Mouse (Mus musculus) G1E-ER4 (cell line): Measurements from ENCODE around the gene Capn11. TPM values are rescaled to one million over a fixed set of nuclear protein-coding genes. Genes with fewer than 3 reads are reported as not detected.

Experiments used
- GATA1 ChIP-seq: IDR thresholded peaks from one replicate; pipeline ENCODE4 v1.8.0; 2012; ENCODE audit warnings: low read length, inconsistent platforms
- polyA plus RNA-seq: library from polyadenylated mRNA; stranded (reverse); fragments of >175 nt; gene quantifications from 2 replicates; pipeline ENCODE4 v1.2.3, GENCODE M21; 2012

The Capn11 gene
- polyA plus RNA-seq, 1 experiment: not detected

- no peak for TF ChIP-seq GATA1
Measured at GRCm38 (mm10) chr17:45584939-45585678, 74.0 kb downstream of the Capn11 start.

- TF ChIP-seq GATA1: no peak
Measured at GRCm38 (mm10) chr17:45584096-45584896, 74.8 kb downstream of the Capn11 start.

GRCm38 (mm10) chr17:45582715-45583355 lies 76.3 kb downstream of the Capn11 start:
- no peak for TF ChIP-seq GATA1

GRCm38 (mm10) chr17:45582188-45582587 lies 76.9 kb downstream of the Capn11 start:
- peak; percentile 25 for TF ChIP-seq GATA1

- TF ChIP-seq GATA1: no peak
Measured at GRCm38 (mm10) chr17:45581567-45581983, 77.5 kb downstream of the Capn11 start.

GRCm38 (mm10) chr17:45580958-45581477 lies 78.1 kb downstream of the Capn11 start:
- TF ChIP-seq GATA1: no peak

Other genes starting within 250 kb of the Capn11 start
- 4.4 and 5.0 TPM in 2 replicates for gene Cdc5l, start 225.6 kb downstream of the Capn11 start, polyA plus RNA-seq
- not detected in 2 replicates for gene Spats1, start 183.9 kb downstream of the Capn11 start, polyA plus RNA-seq
- 37.7 and 45.9 TPM in 2 replicates for gene Aars2, start 152.5 kb downstream of the Capn11 start, polyA plus RNA-seq
- not detected in 2 replicates for gene Tcte1, start 135.9 kb downstream of the Capn11 start, polyA plus RNA-seq
- gene Tmem151b, start 109.6 kb downstream of the Capn11 start, polyA plus RNA-seq: not detected in 2 replicates
- gene Nfkbie, start 103.6 kb downstream of the Capn11 start, polyA plus RNA-seq: 2.7 and 2.9 TPM in 2 replicates
- gene Slc35b2, start 95.5 kb downstream of the Capn11 start, polyA plus RNA-seq: 34.0 and 66.2 TPM in 2 replicates
- 319 and 874 TPM in 2 replicates for gene Hsp90ab1, start 86.1 kb downstream of the Capn11 start, polyA plus RNA-seq
- 136 and 228 TPM in 2 replicates for gene Slc29a1, start 59.7 kb downstream of the Capn11 start, polyA plus RNA-seq
- gene Mymx, start 57.2 kb downstream of the Capn11 start, polyA plus RNA-seq: not detected in 2 replicates
- 267 and 359 TPM in 2 replicates for gene Mrpl14, start 27.0 kb upstream of the Capn11 start, polyA plus RNA-seq
- 21.1 and 21.4 TPM in 2 replicates for gene Tmem63b, start 27.6 kb upstream of the Capn11 start, polyA plus RNA-seq
- gene 1600014C23Rik, start 74.5 kb upstream of the Capn11 start, polyA plus RNA-seq: 0.53 and 1.1 TPM in 2 replicates